ENCODE assay signal across 17 mouse cellular contexts in the genomic region with DNA sequence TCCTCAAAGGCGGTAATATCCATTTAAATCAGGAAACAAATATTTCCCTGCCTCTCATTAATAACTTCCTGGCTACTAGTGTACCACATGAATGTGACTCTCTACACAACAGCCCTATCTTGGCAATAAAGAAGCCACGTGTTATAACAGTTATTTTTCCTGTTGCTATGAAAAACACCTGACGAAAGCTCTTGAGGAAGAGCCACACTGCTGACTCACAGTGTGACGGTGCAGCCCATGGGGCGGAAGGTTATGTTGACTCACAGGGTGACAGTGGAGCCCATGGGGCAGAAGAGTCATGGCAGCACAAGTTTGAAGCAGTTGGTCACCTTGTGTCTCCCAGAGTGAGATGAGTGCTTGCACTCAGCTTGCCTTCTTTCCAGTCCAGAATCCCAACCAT. TPM values are rescaled to one million over a fixed set of nuclear protein-coding genes. Genes with fewer than 3 reads are reported as not detected.
DNase-seq lines count a peak whose midpoint lies in the region; ATAC-seq and TF ChIP-seq lines count a peak whose summit lies in the region.
"Had no signal": no experiment of that assay in that cellular context is flagged by ENCODE, and none has a peak within 500 bp of the region (broad histone marks: within the 10 kb centered on the region; RNA-seq: fewer than 3 reads in every experiment).

No protein-coding gene starts in this region.

- no peaks in the 10 kb centered on the region for H3K36me3 ChIP-seq in CH12.LX (replicated peaks in 1 of 2; ENCODE audit: control insufficient read depth in 1 of 2, insufficient read depth in 1 of 2, low read length in 1 of 2)
- H3K36me3 ChIP-seq in midbrain, postnatal 0 days (ENCODE audit: insufficient read depth, low read length): no peaks in the 10 kb centered on the region
- H3K36me3 ChIP-seq: limb, embryonic 13.5 days had no signal

- peak; percentile 11 for DNase-seq in adrenal gland, adult 8-10 months
- DNase-seq in adrenal gland, postnatal 10 days: no peak
- peak; percentile 21 for DNase-seq in CH12.LX (ENCODE audit: extremely low read depth)
- DNase-seq in thymus, adult 18-20 months: no peak
- no peak for DNase-seq in midbrain, postnatal 0 days (ENCODE audit: low spot score)
- no peak for DNase-seq in thymus, postnatal 0 days (ENCODE audit: low spot score)
- DNase-seq: cerebellum, adult 11 months; midbrain, embryonic 14.5 days; right cerebral cortex, postnatal 4 days; thymus, postnatal 25 days had no signal

- H3K27ac ChIP-seq in CH12.LX (ENCODE audit: insufficient read depth, low read depth): no peak overlapping the region
- no peak overlapping the region for H3K27ac ChIP-seq in midbrain, postnatal 0 days (ENCODE audit: low read depth, low read length)
- H3K27ac ChIP-seq: hindbrain, postnatal 0 days; layer of hippocampus, adult 2 months; limb, embryonic 13.5 days had no signal

- TF ChIP-seq EP300 in CH12.LX (IDR thresholded peaks at IDR 0.05; ENCODE audit: low read length): no peak

- H3K4me2 ChIP-seq in CH12.LX (ENCODE audit: insufficient read depth, low read depth, poor library complexity, severe bottlenecking): no peak overlapping the region
- no peak overlapping the region for H3K4me2 ChIP-seq in midbrain, postnatal 0 days (ENCODE audit: low read depth, low read length, poor library complexity, severe bottlenecking)
- H3K4me2 ChIP-seq: limb, embryonic 13.5 days had no signal

- TF ChIP-seq CTCF in CH12.LX (conservative IDR thresholded peaks at IDR 0.05 in 1 of 2, IDR thresholded peaks at IDR 0.05 in 1 of 2; ENCODE audit: low read depth in 2 of 2, low read length in 2 of 2): no peak
- no peak for TF ChIP-seq CTCF in midbrain, postnatal 0 days (IDR thresholded peaks at IDR 0.05)

- peak; percentile 87 to 93 for ATAC-seq in hematopoietic stem cell, adult 5-6 weeks (replicated peaks in 1 of 2; ENCODE audit: insufficient read depth in 1 of 2, low FRiP score in 2 of 2, low TSS enrichment in 1 of 2, low read depth in 1 of 2, poor library complexity in 2 of 2, severe bottlenecking in 2 of 2)
- ATAC-seq in megakaryocyte progenitor cell, adult 5-6 weeks (replicated peaks; ENCODE audit: poor library complexity): peak; percentile 78
- no peak for ATAC-seq in midbrain, postnatal 0 days (ENCODE audit: low FRiP score)
- ATAC-seq: hindbrain, postnatal 0 days had no signal

- dilution Hi-C loops in CH12.LX (cut with MboI; ENCODE audit: extremely low pct_ligation_motif_present, extremely low pct_unique_long_range_greater_than_20kb, low sequenced_read_pairs): no loop called here

- TF ChIP-seq POLR2A in CH12.LX (IDR thresholded peaks at IDR 0.05; ENCODE audit: low read depth, low read length): no peak

- peaks cover 3% of the 10 kb centered on the region for H3K27me3 ChIP-seq in CH12.LX (replicated peaks)
- 0 out of 2 replicates have a peak, but pooled peaks cover 2% of the 10 kb centered on the region for H3K27me3 ChIP-seq in midbrain, postnatal 0 days (ENCODE audit: insufficient read depth, low read length)
- H3K27me3 ChIP-seq: limb, embryonic 13.5 days had no signal

- no peak overlapping the region for H3K9ac ChIP-seq in CH12.LX (ENCODE audit: insufficient read depth, low read depth)
- no peak overlapping the region for H3K9ac ChIP-seq in midbrain, postnatal 0 days (replicated peaks; ENCODE audit: low read length, poor library complexity, severe bottlenecking)
- H3K9ac ChIP-seq: limb, embryonic 13.5 days had no signal

- WGBS in midbrain, postnatal 0 days: 83% methylated on average over 5 of the region's 5 CpGs

- no peak overlapping the region for H3K4me3 ChIP-seq in CH12.LX (replicated peaks in 1 of 3; ENCODE audit: low read depth in 2 of 3, low read length in 2 of 3, poor library complexity in 1 of 3)
- no peak overlapping the region for H3K4me3 ChIP-seq in midbrain, postnatal 0 days (ENCODE audit: low read depth, low read length)
- H3K4me3 ChIP-seq: layer of hippocampus, adult 2 months; limb, embryonic 13.5 days had no signal

- in situ Hi-C loops in CH12.LX (cut with MboI; ENCODE audit: low pct_ligation_motif_present, low pct_unique_long_range_greater_than_20kb, low sequenced_read_pairs): loop anchor here (25.0 kb wide), 1 partner anchor 318 kb away; no protein-coding TSS in a partner anchor

- no peaks in the 10 kb centered on the region for H3K79me2 ChIP-seq in CH12.LX (replicated peaks; ENCODE audit: control insufficient read depth, extremely low read depth, insufficient read depth, poor library complexity, severe bottlenecking)

- H3K9me3 ChIP-seq in CH12.LX (replicated peaks; ENCODE audit: low read length): no peaks in the 10 kb centered on the region
- H3K9me3 ChIP-seq in midbrain, postnatal 0 days (ENCODE audit: low read length): no peaks in the 10 kb centered on the region
- H3K9me3 ChIP-seq: limb, embryonic 13.5 days had no signal

- TF ChIP-seq RAD21 in CH12.LX (IDR thresholded peaks at IDR 0.05; ENCODE audit: low read depth, low read length): no peak

- H3K4me1 ChIP-seq in CH12.LX (ENCODE audit: control insufficient read depth in 1 of 2, insufficient read depth in 2 of 2): no peaks in the 10 kb centered on the region; a peak in 1 of 4 replicates
- no peaks in the 10 kb centered on the region for H3K4me1 ChIP-seq in midbrain, postnatal 0 days (ENCODE audit: insufficient read depth, low read length)
- H3K4me1 ChIP-seq: limb, embryonic 13.5 days had no signal

TF ChIP-seq in CH12.LX, 34 proteins besides CTCF, POLR2A, EP300 and RAD21:
- TF ChIP-seq E2F4 (IDR thresholded peaks at IDR 0.05; ENCODE audit: insufficient replicate concordance, low read depth, low read length) (no peak), JUND (conservative IDR thresholded peaks at IDR 0.05; ENCODE audit: low read depth, low read length) (no peak), ZMIZ1 (IDR thresholded peaks at IDR 0.05; ENCODE audit: low read depth, low read length) (no peak), CHD1 (IDR thresholded peaks at IDR 0.05; ENCODE audit: low read depth, low read length) (no peak), JUN (IDR thresholded peaks at IDR 0.05; ENCODE audit: insufficient read depth, low read depth, low read length) (no peak), IRF4 (IDR thresholded peaks at IDR 0.05; ENCODE audit: low read depth, low read length) (no peak), NELFE (IDR thresholded peaks at IDR 0.05; ENCODE audit: low read depth, low read length) (no peak), PAX5 (IDR thresholded peaks at IDR 0.05; ENCODE audit: low read length) (no peak), CHD2 (IDR thresholded peaks at IDR 0.05; ENCODE audit: low read length) (no peak), MAFK (IDR thresholded peaks at IDR 0.05; ENCODE audit: insufficient replicate concordance, low read length) (no peak), ETS1 (conservative IDR thresholded peaks at IDR 0.05; ENCODE audit: low read depth, low read length) (no peak), BHLHE40 (IDR thresholded peaks at IDR 0.05; ENCODE audit: low read depth, low read length) (no peak)

RNA-seq across cellular contexts. Expression of gene Gm11027, which starts 5.7 kb away (rescaled TPM):
- total RNA-seq in adrenal gland, adult 8-10 months (2022): not detected
- total RNA-seq in adrenal gland, postnatal 10 days (2021): not detected
- total RNA-seq in CH12.LX (2012; rRNA removed) (not detected in 2 replicates), CH12.LX (2014; rRNA removed) (not detected in 2 replicates)
- not detected in 2 replicates for polyA plus RNA-seq in CH12.LX (2012; ENCODE audit: insufficient read length, low read depth)
- total RNA-seq in hematopoietic stem cell, adult 5-6 weeks (2017): not detected in 2 replicates
- not detected in 2 replicates for total RNA-seq in megakaryocyte progenitor cell, adult 5-6 weeks (2015)
- total RNA-seq in megakaryocyte progenitor cell, adult 5-6 weeks (2017): not detected in 2 replicates
- not detected in 2 replicates for total RNA-seq in midbrain, postnatal 0 days (2014; rRNA removed)
- polyA plus RNA-seq in midbrain, postnatal 0 days (2015; fragmentation: Nextera tagmentation; extraction: Ambion mirVana): not detected in 2 replicates
- not detected in 2 replicates for polyA plus RNA-seq in thymus, postnatal 0 days (2015; fragmentation: Nextera tagmentation; extraction: Ambion mirVana)
- total RNA-seq: heart, adult 8-10 months; hindbrain, postnatal 0 days; layer of hippocampus, adult 2 months had no signal
- polyA plus RNA-seq: embryonic facial prominence, embryonic 11.5 days; hindbrain, postnatal 0 days; limb, embryonic 13.5 days; midbrain, embryonic 14.5 days had no signal

RNA-seq across cellular contexts. Expression of gene Wdr60, which starts 6.6 kb away (rescaled TPM):
- total RNA-seq in adrenal gland, adult 8-10 months (2022): 10 to 100 TPM; 11.8 to 17.8 (median 15.3) TPM
- total RNA-seq in adrenal gland, postnatal 10 days (2021): 10 to 100 TPM; 11.8 to 12.1 TPM
- 6.7 TPM in 2 replicates for total RNA-seq in CH12.LX (2012; rRNA removed)
- total RNA-seq in CH12.LX (2014; rRNA removed): 3.6 and 3.9 TPM in 2 replicates
- 9.2 and 14.2 TPM in 2 replicates for polyA plus RNA-seq in CH12.LX (2012; ENCODE audit: insufficient read length, low read depth)
- total RNA-seq in hematopoietic stem cell, adult 5-6 weeks (2017): 11.3 and 20.1 TPM in 2 replicates
- 3.3 and 16.3 TPM in 2 replicates for total RNA-seq in megakaryocyte progenitor cell, adult 5-6 weeks (2015)
- total RNA-seq in megakaryocyte progenitor cell, adult 5-6 weeks (2017): 5.1 and 8.4 TPM in 2 replicates
- 11.1 and 12.8 TPM in 2 replicates for total RNA-seq in midbrain, postnatal 0 days (2014; rRNA removed)
- polyA plus RNA-seq in midbrain, postnatal 0 days (2015; fragmentation: Nextera tagmentation; extraction: Ambion mirVana): 15.0 and 17.5 TPM in 2 replicates
- 6.7 and 9.5 TPM in 2 replicates for polyA plus RNA-seq in thymus, postnatal 0 days (2015; fragmentation: Nextera tagmentation; extraction: Ambion mirVana)

RNA-seq across cellular contexts. Expression of gene Esyt2, which starts 11.5 kb away (rescaled TPM):
- 10 to 100 TPM; 50.7 to 71.5 (median 63.1) TPM for total RNA-seq in adrenal gland, adult 8-10 months (2022)
- total RNA-seq in adrenal gland, postnatal 10 days (2021): 10 to 100 TPM; 42.2 to 46.8 TPM
- total RNA-seq in CH12.LX (2012; rRNA removed): 7.4 and 8.2 TPM in 2 replicates
- total RNA-seq in CH12.LX (2014; rRNA removed): 12.8 and 14.7 TPM in 2 replicates
- polyA plus RNA-seq in CH12.LX (2012; ENCODE audit: insufficient read length, low read depth): 6.7 and 6.9 TPM in 2 replicates
- 71.3 and 83.9 TPM in 2 replicates for total RNA-seq in hematopoietic stem cell, adult 5-6 weeks (2017)
- 37.6 and 41.7 TPM in 2 replicates for total RNA-seq in megakaryocyte progenitor cell, adult 5-6 weeks (2015)
- 31.6 and 47.6 TPM in 2 replicates for total RNA-seq in megakaryocyte progenitor cell, adult 5-6 weeks (2017)
- 35.1 and 47.0 TPM in 2 replicates for total RNA-seq in midbrain, postnatal 0 days (2014; rRNA removed)
- polyA plus RNA-seq in midbrain, postnatal 0 days (2015; fragmentation: Nextera tagmentation; extraction: Ambion mirVana): 7.4 and 8.6 TPM in 2 replicates
- 19.5 and 23.6 TPM in 2 replicates for polyA plus RNA-seq in thymus, postnatal 0 days (2015; fragmentation: Nextera tagmentation; extraction: Ambion mirVana)

Comparison
In these comparisons a context has a peak if more than half of its experiments do, and no peak if none do; other contexts are left out.
1. DNase-seq: peak in adrenal gland, adult 8-10 months (single experiment) and CH12.LX (single experiment); none in adrenal gland, postnatal 10 days (single experiment), thymus, adult 18-20 months (0 of 2), midbrain, postnatal 0 days (single experiment) and thymus, postnatal 0 days (single experiment).